Mouse (Mus musculus) gastrocnemius, postnatal 36 days (tissue): ENCODE measurements around the gene Wipf3. TPM values are rescaled to one million over a fixed set of nuclear protein-coding genes. Genes with fewer than 3 reads are reported as not detected.
A peak's percentile ranks its signal among the peaks of the same experiment; 100 is the strongest.

Source experiments
- DNase-seq, 2 experiments: peaks; one replicate each; pipeline ENCODE4 v3.0.0; 2022
- intact Hi-C: fragments of 180-260 bp; cut with DNase I; formaldehyde crosslinking; loops from one replicate; pipeline ENCODE4 v1.15.1; 2025
- long read RNA-seq, 2 experiments: library from polyadenylated mRNA; stranded (forward); transcript quantifications; one replicate each; pipeline ENCODE4 v2.0.0; 2021
- total RNA-seq, 2 experiments: library from RNA; stranded (reverse); gene quantifications; 2 replicates each; pipeline ENCODE4 v1.2.3; 2021

Gene Wipf3
- 10 to 100 TPM; 15.5 to 16.0 TPM for total RNA-seq
- long read RNA-seq, experiment 1, partial matches to known transcripts = 1 of 11 reads
- long read RNA-seq, experiment 1, other reads (novel, unspliced or antisense) = 10 of 11 reads
- long read RNA-seq, experiment 2, partial matches to known transcripts = 2 of 6 reads
- long read RNA-seq, experiment 2, other reads (novel, unspliced or antisense) = 4 of 6 reads

GRCm38 (mm10) chr6:54429447-54430194 lies at the start of gene Wipf3:
Wipf3 (plus strand) TSS chr6:54429603.
- intact Hi-C loops = loop anchor here (5.0 kb wide), 1 partner anchor 43 kb away; no protein-coding TSS in a partner anchor
- peak; percentile 42 to 49 for DNase-seq

- intact Hi-C loops = no loop called here
- DNase-seq = no peak
These were observed 46.8 kb upstream of the Wipf3 start for GRCm38 (mm10) chr6:54382636-54383035.

GRCm38 (mm10) chr6:54383893-54384524 lies 45.4 kb upstream of the Wipf3 start:
- intact Hi-C loops = no loop called here
- no peak for DNase-seq

GRCm38 (mm10) chr6:54384777-54385176 lies 44.6 kb upstream of the Wipf3 start:
- intact Hi-C loops = no loop called here
- DNase-seq = no peak

- no peak for DNase-seq
- intact Hi-C loops = no loop called here
These were observed 43.0 kb upstream of the Wipf3 start for GRCm38 (mm10) chr6:54386429-54386828.

GRCm38 (mm10) chr6:54387044-54387443 lies 42.4 kb upstream of the Wipf3 start:
- DNase-seq = no peak
- intact Hi-C loops = no loop called here

GRCm38 (mm10) chr6:54387751-54388150 lies 41.7 kb upstream of the Wipf3 start:
- intact Hi-C loops = no loop called here
- no peak for DNase-seq

- DNase-seq = no peak
- intact Hi-C loops = no loop called here
These were observed 40.6 kb upstream of the Wipf3 start for GRCm38 (mm10) chr6:54388690-54389275.

- intact Hi-C loops = loop anchor here (1.0 kb wide), 1 partner anchor 89 kb away; no protein-coding TSS in a partner anchor
- peak in 1 of 2 experiments; percentile 30 for DNase-seq
These were observed 37.6 kb upstream of the Wipf3 start for GRCm38 (mm10) chr6:54391765-54392164.

- intact Hi-C loops = no loop called here
- DNase-seq = no peak
These were observed 35.5 kb upstream of the Wipf3 start for GRCm38 (mm10) chr6:54393886-54394285.

GRCm38 (mm10) chr6:54399194-54399923 lies 30.0 kb upstream of the Wipf3 start:
- intact Hi-C loops = no loop called here
- no peak for DNase-seq

GRCm38 (mm10) chr6:54401503-54401902 lies 27.9 kb upstream of the Wipf3 start:
- DNase-seq = no peak
- intact Hi-C loops = no loop called here

GRCm38 (mm10) chr6:54404916-54405315 lies 24.5 kb upstream of the Wipf3 start:
- no peak for DNase-seq
- intact Hi-C loops = no loop called here

GRCm38 (mm10) chr6:54406116-54406515 lies 23.3 kb upstream of the Wipf3 start:
- intact Hi-C loops = no loop called here
- DNase-seq = no peak

- intact Hi-C loops = no loop called here
- DNase-seq = peak in 1 of 2 experiments; percentile 36
These were observed 20.1 kb upstream of the Wipf3 start for GRCm38 (mm10) chr6:54409271-54409670.

- DNase-seq = no peak
- intact Hi-C loops = no loop called here
These were observed 19.0 kb upstream of the Wipf3 start for GRCm38 (mm10) chr6:54410451-54410850.

GRCm38 (mm10) chr6:54411591-54411990 lies 17.8 kb upstream of the Wipf3 start:
- intact Hi-C loops = no loop called here
- DNase-seq = no peak

- no peak for DNase-seq
- intact Hi-C loops = no loop called here
These were observed 16.5 kb upstream of the Wipf3 start for GRCm38 (mm10) chr6:54412879-54413278.

- no peak for DNase-seq
- intact Hi-C loops = loop anchor here (5.0 kb wide), 1 partner anchor 47 kb away; no protein-coding TSS in a partner anchor
These were observed 4.2 kb upstream of the Wipf3 start for GRCm38 (mm10) chr6:54425230-54425629.

GRCm38 (mm10) chr6:54428850-54429446 lies 455 bp upstream of the Wipf3 start:
- DNase-seq = no peak
- intact Hi-C loops = loop anchor here (5.0 kb wide), 1 partner anchor 43 kb away; no protein-coding TSS in a partner anchor
